Mouse (Mus musculus) activated CD4-positive, CD25-positive, alpha-beta regulatory T cell (primary cell): ENCODE results near the gene Fam78a. TPM values are rescaled to one million over a fixed set of nuclear protein-coding genes. Genes with fewer than 3 reads are reported as not detected.

Experiments used
- polyA plus RNA-seq, 2 experiments: library from polyadenylated mRNA; unstranded; fragments of 100-300 nt; shearing (Covaris generic); gene quantifications; one replicate each; pipeline ENCODE4 v1.2.1; 2017

Gene Fam78a
- 10 to 100 TPM; 26.0 to 32.6 TPM for polyA plus RNA-seq

DNA sequence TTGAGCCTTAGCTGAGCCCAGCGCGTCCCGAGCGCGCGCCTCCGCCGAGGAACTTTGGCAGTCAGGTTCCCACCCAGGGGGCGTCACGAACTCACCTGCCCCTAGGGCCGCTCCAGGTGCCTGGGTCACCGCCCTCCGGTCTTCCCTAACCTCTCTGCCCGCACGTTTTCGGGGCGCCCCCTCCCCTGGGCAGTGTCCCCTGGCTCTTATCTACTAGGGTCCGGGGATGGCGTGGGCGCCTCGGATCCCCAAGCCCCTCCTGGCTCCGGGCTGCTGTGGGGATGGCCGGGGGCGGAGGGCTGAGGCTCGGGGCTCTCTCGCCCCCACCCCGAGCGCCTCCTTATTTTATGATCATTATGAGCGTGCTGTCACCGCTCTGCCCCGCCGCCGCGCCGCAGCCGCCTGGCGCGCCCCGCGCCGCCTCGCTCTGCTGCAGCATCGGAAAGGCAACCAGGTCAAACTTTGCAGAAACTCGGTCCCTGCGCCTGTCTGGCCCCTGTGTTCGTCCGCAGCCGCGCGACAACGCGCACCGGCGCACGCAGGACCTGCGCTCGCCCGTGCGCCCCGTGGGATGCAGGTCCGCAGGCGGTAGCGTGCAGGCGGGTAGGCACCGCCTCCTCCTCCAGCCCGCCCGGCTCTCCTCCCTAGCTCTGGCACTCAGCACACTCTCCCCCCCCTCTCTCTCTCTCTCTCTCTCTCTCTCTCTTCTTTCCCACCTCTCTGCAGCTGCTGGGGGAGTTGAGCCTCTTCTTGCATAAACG is at the start of gene Fam78a:
Fam78a (minus strand) TSS at position 747 of the 761 bp plus-strand sequence.

GRCm38 (mm10) chr2:32095351-32096121 is 10.9 kb upstream of the Fam78a start, which contains the start of gene Plpp7:
Plpp7 (plus strand) TSS chr2:32095528.

Other genes starting within 250 kb of the Fam78a start
- gene Fibcd1, start 238.9 kb downstream of the Fam78a start, polyA plus RNA-seq: 1 to 10 TPM in 1 of 2 experiments, under 1 TPM in 1; 0.36 to 1.3 TPM
- gene Lamc3, start 197.6 kb downstream of the Fam78a start, polyA plus RNA-seq: under 1 TPM in 1 of 2 experiments, not detected in 1; 0.07 TPM
- under 1 TPM in 1 of 2 experiments, not detected in 1; 0.15 TPM for gene Aif1l, start 134.7 kb downstream of the Fam78a start, polyA plus RNA-seq
- gene Nup214, start 110.4 kb downstream of the Fam78a start, polyA plus RNA-seq: 10 to 100 TPM; 74.5 to 79.5 TPM
- gene Plpp7, start 10.7 kb upstream of the Fam78a start, polyA plus RNA-seq: not detected
- 10 to 100 TPM; 27.2 to 47.3 TPM for gene Prrc2b, start 66.2 kb upstream of the Fam78a start, polyA plus RNA-seq
- gene Pomt1, start 151.7 kb upstream of the Fam78a start, polyA plus RNA-seq: 1 to 10 TPM; 6.4 to 6.6 TPM
- 10 to 100 TPM; 74.6 to 81.7 TPM for gene Uck1, start 175.3 kb upstream of the Fam78a start, polyA plus RNA-seq
- 10 to 100 TPM; 21.4 to 30.8 TPM for gene Golga2, start 202.5 kb upstream of the Fam78a start, polyA plus RNA-seq
- gene Swi5, start 203.2 kb upstream of the Fam78a start, polyA plus RNA-seq: 100 to 1,000 TPM; 231 to 287 TPM